Mouse (Mus musculus): ENCODE measurements around the gene Esyt2.
"Not testable (repeated sequence)": the region's sequence is repeated elsewhere in the genome, so short reads cannot be mapped to it uniquely, and the experiment has no call there.

Esyt2 gene

DNA sequence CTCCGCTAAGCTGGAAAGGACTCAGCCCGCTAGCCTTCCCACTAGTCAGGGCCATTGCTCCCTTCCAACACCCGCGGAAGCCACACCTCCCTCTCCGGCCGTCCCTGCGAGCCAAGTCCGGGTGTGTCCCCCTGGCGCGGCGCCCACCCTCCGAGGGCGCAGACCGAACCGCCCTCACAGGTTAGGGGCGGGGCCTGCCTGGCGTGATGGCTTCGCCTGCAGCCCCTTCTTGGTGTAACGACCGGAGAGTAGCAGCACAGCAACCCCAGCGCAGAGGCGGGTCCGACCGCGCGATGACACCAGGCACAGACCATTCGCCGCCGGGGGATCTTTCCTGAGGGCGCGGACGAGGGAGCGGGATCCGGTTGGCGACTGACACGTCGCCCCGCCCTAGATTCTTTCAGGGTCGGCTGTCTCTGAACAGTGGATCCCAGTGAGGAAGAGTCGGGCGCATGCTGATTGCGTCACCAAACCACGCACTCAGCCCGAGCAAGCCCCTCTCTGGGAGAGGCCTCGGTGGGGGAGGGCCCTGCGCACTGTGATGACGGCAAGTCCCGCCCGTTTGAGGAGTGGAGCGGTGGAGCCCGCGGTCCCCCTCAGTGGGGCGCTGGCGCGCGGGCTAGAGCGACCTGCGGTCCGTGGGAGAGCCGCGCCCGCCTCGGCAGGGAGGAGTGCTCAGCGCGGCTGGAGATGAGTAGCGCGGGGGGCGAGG is at the start of gene Esyt2:
Gene Esyt2, plus strand, starts transcription at position 544 of the 712 bp plus-strand sequence.
- in situ Hi-C loops (cut with MboI; ENCODE audit: low sequenced_read_pairs): no loop called here

DNA sequence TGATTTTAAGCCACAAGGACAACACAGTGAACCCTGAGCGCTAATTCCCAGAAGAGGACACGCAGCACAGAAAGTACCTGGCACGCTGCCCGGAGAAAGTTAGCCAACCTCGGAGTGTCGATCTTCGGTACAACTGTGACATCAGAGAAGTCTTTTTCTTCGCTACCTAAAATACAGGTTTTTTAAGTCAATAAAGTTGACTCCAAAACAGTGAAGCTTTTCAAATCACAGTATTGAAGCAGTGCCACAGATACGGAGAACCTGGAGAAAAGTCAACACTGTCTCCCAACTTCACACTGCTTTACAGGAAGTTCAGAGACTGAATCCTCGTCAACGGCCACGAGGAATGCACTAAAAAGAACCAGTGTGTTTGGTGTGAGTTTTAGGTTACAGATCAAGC is 49.4 kb upstream of the Esyt2 start:
- in situ Hi-C loops (cut with MboI; ENCODE audit: low sequenced_read_pairs): no loop called here

DNA sequence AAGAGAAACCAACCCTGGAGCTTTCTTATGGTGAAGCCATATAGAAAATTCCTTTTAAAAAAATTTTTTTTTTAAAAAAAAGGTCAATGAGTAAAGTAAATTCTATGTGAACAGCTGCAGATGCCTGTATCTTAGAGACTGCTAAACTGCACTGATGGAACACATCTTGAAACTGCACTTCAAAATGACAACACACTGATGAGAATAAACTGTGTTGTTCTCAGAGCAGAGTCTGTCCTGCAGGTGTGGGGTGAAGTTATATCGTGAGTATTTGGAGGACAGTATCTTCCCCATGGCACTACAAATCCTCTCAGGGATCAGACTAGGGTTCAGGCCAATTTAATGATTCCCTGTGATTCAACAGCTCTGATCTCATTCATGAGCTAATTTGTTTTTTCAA is 48.9 kb upstream of the Esyt2 start:
- in situ Hi-C loops (cut with MboI; ENCODE audit: low sequenced_read_pairs): no loop called here

DNA sequence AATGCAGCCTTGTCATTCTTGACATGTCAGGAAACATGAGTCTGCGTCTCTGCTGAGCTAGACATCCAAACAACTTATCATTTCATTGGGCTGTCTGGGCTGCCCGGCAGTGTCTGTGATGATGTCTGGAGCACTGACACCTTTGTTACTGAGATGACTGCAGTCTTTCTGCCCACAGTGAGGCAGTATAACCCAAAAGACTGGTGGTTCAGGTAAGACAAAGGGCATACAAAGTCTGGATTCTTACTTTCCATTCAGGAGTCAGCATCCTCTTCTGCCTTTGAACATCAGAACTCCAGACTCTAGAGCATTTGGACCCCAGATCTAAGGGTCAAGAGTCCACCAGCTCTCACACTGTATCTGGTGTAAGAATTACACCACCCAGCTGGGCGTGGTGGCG is 45.6 kb upstream of the Esyt2 start:
- in situ Hi-C loops (cut with MboI; ENCODE audit: low sequenced_read_pairs): no loop called here

DNA sequence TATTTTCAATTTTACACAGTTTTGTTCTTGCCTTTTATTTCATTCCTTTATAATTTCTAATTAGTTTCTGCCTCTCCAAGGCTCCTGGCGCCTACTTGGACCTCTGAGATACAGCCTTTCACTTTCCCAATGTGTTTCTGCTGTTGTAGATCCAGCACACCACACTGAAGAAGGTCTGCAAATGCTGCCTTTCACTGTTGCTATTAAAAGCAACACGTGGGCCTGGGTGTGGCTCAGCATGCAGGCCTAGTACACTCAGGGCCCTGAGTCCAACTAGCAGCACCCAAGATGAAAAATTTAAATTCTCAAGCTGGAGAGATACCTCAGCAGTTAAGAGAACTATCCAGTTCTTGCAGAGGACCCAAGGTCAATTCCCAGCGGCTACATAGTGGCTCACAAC is 44.3 kb upstream of the Esyt2 start:
- in situ Hi-C loops (cut with MboI; ENCODE audit: low sequenced_read_pairs): no loop called here

DNA sequence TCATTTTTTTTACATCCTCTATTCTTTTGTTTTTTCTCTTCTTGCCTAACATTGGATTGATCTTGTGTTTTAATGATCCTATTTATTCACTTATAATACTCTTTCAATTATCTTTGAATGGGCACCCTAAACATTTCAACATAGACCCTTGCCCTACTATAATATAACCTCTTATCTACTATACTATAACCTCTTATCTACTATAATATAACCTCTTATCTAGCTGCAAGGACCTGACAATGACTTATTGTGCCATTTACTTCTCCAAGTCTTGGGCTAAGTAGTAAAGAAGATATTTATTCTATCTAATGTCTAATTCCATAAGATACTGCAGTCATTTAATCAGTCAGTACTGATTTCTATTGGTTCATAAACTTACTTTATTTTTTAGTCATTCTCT is 42.6 kb upstream of the Esyt2 start:
- in situ Hi-C loops (cut with MboI; ENCODE audit: low sequenced_read_pairs): no loop called here

DNA sequence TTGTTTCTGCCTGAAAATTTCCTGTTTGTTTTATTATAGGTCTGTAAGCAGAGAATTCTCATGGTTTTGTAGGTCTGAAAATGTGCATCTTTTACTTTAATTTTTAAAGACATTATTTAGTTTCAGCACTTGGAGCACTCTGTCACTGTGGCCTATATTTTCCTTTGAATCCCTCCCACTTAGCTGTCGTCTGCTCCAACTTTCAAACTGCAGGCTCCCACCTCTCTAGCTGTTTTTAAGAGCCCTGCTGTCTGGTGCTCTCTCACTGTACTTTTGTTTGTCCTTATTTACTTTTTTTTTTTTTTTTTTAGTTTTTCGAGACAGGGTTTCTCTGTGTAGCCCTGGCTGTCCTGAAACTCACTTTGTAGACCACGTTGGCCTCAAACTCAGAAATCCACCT is 42.2 kb upstream of the Esyt2 start:
- in situ Hi-C loops (cut with MboI; ENCODE audit: low sequenced_read_pairs): no loop called here

DNA sequence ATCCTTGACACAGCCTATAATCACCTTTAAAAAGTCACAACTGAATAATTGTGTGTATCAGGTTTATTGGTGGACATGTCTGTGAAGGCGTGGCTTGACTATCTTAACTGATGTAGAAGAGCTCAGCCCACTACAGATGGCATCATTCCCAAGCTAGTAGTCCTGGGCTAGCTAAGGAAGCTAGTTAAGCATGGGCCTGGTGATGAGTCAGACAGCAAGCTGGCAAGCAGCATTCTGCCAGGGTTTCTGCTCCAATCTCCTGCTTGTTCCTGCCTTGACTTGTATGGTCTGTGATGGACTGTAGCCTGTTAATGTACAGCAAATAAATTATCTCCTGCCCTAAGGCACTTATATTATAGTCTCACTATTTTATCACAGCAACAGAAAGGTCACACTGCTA is 36.4 kb upstream of the Esyt2 start:
- in situ Hi-C loops (cut with MboI; ENCODE audit: low sequenced_read_pairs): no loop called here

DNA sequence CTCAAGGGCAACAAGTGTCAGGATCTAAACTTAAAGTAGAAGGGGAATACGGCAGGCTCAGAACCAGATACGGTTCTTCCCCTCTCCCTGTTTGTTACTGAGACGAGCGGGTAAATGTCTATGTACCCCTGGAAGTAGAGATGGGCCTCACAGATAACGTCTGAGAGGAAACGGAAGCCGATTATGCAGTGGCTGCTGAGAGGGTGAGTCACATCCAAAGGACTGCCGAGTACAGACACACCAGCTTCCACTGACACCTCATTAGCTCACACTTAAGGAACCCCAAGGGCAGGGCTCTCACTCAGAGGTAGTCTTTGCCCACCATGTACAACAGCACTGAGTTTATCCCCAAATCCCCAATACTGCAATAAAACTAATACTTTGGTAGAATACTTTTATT is 26.3 kb upstream of the Esyt2 start:
- in situ Hi-C loops (cut with MboI; ENCODE audit: low sequenced_read_pairs): loop anchor here (25.0 kb wide), 1 partner anchor 333 kb away; no protein-coding TSS in a partner anchor

DNA sequence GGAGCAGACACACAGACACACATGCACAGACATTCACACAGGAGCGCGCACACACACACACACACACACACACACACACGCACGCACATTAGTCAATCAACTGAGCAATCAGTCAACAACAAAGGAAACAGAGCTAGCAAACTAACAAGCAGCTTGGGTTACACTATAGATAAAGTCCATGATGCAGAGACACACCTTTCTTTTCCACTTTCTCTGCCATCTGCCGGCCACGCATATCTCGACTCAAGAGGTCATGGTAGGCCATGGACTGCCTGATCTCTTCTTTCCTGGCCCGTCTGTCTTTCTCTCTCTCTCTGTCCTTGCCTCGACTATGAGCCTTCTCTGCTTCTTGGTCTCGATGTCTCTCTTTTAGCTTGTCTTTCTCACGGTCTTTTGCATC is 25.4 kb upstream of the Esyt2 start:
- in situ Hi-C loops (cut with MboI; ENCODE audit: low sequenced_read_pairs): loop anchor here (25.0 kb wide), 1 partner anchor 332 kb away; no protein-coding TSS in a partner anchor

DNA sequence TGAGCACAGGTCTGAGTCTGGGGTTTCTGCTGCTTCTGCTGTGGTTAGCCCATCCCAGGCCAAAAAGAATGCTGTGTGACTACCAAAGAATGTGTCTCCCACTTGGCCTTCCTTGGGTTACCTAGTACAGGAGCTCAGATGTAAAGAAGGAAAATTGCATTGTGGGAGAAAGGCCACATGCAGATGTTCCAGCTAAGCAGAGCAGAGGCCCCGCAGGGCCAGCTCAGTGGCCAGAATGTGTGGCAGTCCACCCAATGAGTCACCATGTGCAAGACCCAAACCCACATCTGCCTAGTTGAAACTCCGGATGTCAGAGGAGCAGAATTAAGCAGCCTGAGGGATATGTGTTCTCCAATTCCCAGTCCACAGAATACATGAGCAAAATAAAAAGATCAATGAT is 22.7 kb upstream of the Esyt2 start:
- in situ Hi-C loops (cut with MboI; ENCODE audit: low sequenced_read_pairs): loop anchor here (25.0 kb wide), 1 partner anchor 329 kb away; no protein-coding TSS in a partner anchor

DNA sequence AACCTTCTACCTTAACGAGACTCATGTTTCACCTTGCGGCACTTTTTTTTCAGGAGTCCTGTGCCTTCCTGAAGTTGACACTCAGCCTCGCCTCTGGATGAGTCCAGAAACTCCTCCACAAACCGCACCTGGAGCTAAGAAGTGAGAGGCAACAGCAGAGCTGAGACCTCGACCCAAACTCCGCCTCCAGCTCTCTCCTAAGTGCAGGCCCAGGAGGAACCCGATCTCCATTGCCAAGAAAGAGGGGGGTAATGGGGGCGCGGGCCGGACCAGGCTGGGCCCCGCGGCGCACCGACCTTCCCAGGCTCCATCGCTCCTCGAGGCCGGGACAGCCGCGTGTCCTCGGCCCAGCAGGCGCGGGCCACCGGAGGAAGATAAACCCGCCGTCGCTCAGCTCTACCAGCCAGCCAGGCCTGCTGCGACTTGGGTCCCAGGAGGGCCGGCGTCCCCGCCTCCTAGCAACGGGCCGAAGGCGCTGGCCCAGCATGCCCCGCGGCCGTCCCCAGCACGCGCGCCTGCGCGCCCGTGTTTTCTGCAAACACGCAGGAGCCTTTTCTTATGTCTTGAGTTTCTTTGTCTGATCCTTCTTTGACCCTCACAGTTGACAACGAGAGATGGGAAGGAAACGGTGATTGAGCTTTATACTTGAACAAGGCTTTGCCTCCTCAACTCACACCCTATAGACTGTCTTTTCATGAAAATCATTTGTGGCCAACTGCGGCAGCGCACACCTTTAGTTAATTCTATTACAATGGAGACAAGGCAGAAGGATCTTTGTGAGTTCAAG is 18.2 kb upstream of the Esyt2 start, which contains the start of gene Wdr60:
Gene Wdr60, minus strand, starts transcription at position 468 of the 787 bp plus-strand sequence.
- in situ Hi-C loops (cut with MboI; ENCODE audit: low sequenced_read_pairs): loop anchor here (25.0 kb wide), 1 partner anchor 325 kb away; no protein-coding TSS in a partner anchor

DNA sequence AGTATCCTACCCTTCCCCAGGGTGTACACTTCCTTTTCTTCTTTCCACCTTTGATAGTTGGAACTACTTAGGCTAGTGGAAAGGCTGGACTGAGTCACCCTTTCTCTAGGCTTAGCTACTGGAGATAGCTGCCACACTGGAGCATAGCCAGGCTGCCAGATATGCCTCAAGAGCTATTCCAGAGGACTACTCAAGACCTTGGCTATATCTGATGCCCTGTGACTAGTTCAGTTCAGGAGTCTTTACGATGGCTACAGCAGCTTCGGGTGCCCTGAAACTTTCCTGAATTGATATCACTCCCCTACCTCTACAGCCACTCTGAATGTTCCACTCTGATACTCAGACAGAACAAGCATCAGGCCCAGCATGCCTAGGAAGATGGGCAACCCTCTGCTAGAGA is 16.2 kb upstream of the Esyt2 start:
- in situ Hi-C loops (cut with MboI; ENCODE audit: low sequenced_read_pairs): loop anchor here (25.0 kb wide), 1 partner anchor 323 kb away; no protein-coding TSS in a partner anchor

DNA sequence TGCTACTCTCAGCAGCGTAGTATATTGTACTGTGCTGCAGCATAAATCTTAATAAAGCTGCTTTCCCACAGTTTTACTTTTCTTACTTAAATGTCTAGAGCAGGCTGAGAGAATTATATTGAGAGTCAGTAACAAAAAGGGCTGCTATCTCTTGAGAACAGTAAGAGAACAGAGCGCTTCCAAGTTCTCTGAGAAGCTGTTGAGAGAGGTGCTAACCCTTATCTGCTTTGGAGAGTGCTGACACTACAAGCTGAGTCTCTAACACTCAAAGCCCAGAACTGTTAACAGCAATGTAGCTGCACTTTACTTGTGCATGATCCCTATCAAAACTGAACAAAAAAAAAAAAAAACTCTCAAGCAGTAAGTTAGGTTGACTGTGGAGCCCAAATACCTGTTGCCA is 15.7 kb upstream of the Esyt2 start:
- in situ Hi-C loops (cut with MboI; ENCODE audit: low sequenced_read_pairs): loop anchor here (25.0 kb wide), 1 partner anchor 322 kb away; no protein-coding TSS in a partner anchor

DNA sequence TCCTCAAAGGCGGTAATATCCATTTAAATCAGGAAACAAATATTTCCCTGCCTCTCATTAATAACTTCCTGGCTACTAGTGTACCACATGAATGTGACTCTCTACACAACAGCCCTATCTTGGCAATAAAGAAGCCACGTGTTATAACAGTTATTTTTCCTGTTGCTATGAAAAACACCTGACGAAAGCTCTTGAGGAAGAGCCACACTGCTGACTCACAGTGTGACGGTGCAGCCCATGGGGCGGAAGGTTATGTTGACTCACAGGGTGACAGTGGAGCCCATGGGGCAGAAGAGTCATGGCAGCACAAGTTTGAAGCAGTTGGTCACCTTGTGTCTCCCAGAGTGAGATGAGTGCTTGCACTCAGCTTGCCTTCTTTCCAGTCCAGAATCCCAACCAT is 11.5 kb upstream of the Esyt2 start:
- in situ Hi-C loops (cut with MboI; ENCODE audit: low sequenced_read_pairs): loop anchor here (25.0 kb wide), 1 partner anchor 318 kb away; no protein-coding TSS in a partner anchor

DNA sequence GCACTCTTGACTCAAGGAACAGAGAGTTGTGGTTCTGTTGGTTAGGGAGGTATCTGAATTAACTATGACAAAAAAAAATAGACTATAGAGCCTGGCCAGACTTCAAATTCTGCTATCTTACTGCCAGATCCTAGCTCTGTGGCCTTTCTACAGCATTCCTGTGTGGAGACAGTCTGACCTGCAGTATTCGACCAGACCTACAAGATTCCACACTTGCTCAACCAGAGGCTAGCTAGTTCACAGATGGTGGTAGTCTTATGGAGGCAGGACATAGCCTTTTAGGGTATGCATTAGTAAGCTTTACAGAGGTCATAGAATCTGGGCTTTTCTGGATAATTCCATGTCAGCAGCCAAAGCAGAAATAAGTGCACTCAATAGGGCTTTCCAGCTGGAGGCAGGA is 10.5 kb upstream of the Esyt2 start:
- in situ Hi-C loops (cut with MboI; ENCODE audit: low sequenced_read_pairs): loop anchor here (25.0 kb wide), 1 partner anchor 317 kb away; no protein-coding TSS in a partner anchor

DNA sequence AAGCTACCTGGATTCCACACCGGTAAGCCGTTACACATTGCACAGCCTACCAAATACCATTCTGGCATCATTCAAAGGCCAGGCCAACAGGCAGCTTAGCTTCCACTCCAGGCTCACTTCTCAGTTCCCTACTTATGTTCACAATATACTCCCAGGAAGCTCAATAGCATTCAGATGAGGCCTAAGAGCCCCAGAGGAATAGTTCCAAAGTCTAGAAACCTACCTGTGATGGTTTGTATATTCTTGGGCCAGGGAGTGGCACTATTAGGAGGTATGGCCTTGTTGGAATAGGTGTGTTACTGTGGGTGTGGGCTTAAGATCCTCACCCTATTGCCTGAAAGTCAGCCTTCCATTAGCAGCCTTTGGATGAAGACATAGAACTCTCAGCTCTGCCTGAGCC is 9.9 kb upstream of the Esyt2 start:
- in situ Hi-C loops (cut with MboI; ENCODE audit: low sequenced_read_pairs): loop anchor here (25.0 kb wide), 1 partner anchor 316 kb away; no protein-coding TSS in a partner anchor

DNA sequence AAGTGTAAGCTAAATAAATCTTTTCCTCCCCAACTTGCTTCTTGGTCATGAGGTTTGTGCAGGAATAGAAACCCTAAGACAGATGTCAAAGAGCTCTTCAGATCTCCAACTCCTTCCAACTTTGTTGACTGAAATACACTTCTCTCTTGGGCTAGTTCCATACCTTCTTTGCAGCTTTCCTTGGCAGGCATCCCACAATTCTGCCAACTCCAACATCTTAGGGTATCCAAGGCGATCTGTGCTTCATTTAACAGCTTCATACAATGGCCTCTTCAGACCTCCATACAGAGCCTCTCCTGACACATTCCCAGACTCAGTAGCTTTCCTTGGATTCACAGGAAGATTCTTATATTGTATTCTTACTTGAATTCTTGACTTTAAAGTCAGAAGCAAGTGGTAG is 7.3 kb upstream of the Esyt2 start:
- in situ Hi-C loops (cut with MboI; ENCODE audit: low sequenced_read_pairs): loop anchor here (25.0 kb wide), 1 partner anchor 314 kb away; no protein-coding TSS in a partner anchor

DNA sequence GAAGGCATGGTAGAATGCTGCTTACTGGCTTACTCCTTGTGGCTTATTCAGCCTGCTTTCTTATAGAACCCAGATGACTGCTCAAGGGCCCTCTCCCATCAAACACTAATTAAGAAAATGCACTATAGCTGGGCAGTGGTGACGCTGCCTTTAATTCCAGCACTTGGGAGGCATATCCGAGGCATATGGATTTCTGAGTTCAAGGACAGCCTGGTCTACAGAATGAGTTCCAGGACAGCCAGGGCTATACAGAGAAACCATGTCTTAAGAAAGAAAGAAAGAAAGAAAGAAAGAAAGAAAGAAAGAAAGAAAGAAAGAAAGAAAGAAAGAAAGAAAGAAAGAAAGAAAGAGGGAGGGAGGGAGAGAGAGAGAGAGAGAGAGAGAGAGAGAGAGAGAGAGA is 5.9 kb upstream of the Esyt2 start, which contains the start of gene Gm11027:
Gene Gm11027, plus strand, starts transcription at position 301 of the 400 bp plus-strand sequence.
- in situ Hi-C loops (cut with MboI; ENCODE audit: low sequenced_read_pairs): not testable (repeated sequence)

DNA sequence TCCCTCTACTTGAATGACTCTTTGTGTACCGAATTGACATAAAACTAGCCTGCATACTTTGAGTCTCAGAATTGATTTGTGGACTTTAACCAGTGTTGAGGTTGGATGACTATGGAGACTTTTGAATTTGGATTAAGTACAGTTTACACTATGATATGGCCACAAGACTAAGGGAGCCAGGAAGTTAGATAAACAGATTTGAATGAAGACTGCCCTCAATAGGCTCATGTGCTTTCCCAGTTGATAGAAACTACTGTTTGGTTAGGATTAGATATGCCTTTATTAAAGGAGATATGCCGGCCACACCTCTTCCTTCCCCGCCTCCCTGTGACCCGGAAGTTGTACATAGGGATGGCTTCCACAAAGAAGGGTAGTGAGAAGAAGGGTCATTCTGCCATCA is 5.4 kb upstream of the Esyt2 start:
- in situ Hi-C loops (cut with MboI; ENCODE audit: low sequenced_read_pairs): no loop called here

DNA sequence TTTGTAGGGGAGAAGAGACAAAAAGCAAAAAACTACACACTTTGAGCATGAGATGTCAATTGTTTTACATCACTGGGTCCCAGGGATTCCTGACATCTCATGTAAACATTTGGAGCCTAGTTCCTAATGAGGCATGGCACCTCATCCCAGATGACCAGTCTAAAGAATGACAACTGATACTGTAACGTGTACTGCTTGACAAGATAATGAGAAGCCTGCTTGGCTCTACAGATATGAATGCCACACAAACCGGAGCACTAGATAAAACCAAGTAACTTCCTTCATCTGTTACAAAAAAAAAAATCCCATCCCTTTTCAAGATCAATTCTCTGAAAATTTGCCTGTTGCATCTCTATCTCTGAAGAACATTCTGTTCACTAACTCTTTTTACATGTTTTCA is 4.0 kb upstream of the Esyt2 start:
- in situ Hi-C loops (cut with MboI; ENCODE audit: low sequenced_read_pairs): no loop called here

DNA sequence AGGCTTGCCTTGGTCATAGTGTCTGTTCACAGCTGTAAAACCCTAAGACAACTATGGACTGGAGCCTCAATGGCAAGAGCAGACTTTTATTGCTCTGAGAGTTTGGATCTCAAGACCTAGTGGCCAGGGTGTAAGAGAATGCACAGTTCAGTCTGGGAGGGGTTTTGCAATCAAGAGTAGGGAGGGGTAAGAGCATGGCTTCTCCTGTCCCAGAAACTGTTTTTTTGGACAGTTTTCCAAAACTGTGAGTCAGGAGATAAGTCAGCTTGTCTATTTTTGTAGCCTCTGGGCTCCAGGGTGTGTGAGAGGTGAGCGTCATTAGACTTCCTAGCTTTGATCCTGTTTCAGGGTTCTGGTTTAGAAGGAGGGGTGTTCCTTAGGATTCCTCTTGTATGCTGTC is 2.5 kb upstream of the Esyt2 start:
- in situ Hi-C loops (cut with MboI; ENCODE audit: low sequenced_read_pairs): no loop called here
